Mouse (Mus musculus) CH12.LX (cell line): ENCODE data around the gene Lmna. TPM values are rescaled to one million over a fixed set of nuclear protein-coding genes. Genes with fewer than 3 reads are reported as not detected.
A peak's percentile ranks its signal among the peaks of the same experiment; 100 is the strongest.

Source experiments
- DNase-seq: peaks from one replicate; pipeline ENCODE4 v3.0.0-alpha.2; 2013; ENCODE audit errors: extremely low read depth
- H3K27ac ChIP-seq: 2 replicates; pipeline ENCODE4 v1.5.1; 2012; ENCODE audit warnings: low read depth, mild to moderate bottlenecking, control low read depth, moderate library complexity; ENCODE audit not compliant: insufficient read depth
- H3K27me3 ChIP-seq: replicated peaks from 2 replicates; pipeline ENCODE3; 2012; ENCODE audit warnings: inconsistent platforms
- H3K36me3 ChIP-seq, 2 experiments: replicated peaks in 1 of 2; 2 replicates each; pipeline versions ENCODE3 to v1.6.1; 2012; ENCODE audit warnings: inconsistent platforms in 1 of 2, low read length in 1 of 2, mild to moderate bottlenecking in 1 of 2, mixed read lengths in 1 of 2, moderate library complexity in 1 of 2; ENCODE audit not compliant: control insufficient read depth in 1 of 2, insufficient read depth in 1 of 2
- H3K4me1 ChIP-seq, 2 experiments: 2 replicates each; pipeline ENCODE4 v1.6.1; 2012; ENCODE audit warnings: inconsistent platforms in 1 of 2, moderate library complexity in 1 of 2; ENCODE audit not compliant: insufficient read depth in 2 of 2, control insufficient read depth in 1 of 2
- H3K4me2 ChIP-seq: 2 replicates; pipeline ENCODE4 v1.6.1; 2012; ENCODE audit warnings: low read depth, mild to moderate bottlenecking, control low read depth; ENCODE audit not compliant: poor library complexity, insufficient read depth, severe bottlenecking
- H3K4me3 ChIP-seq, 3 experiments: fragments of 150-350 bp in 1 of 3; sonication (generic) in 1 of 3; replicated peaks in 1 of 3; 2 replicates each; pipeline versions ENCODE3 to v1.5.1; 2011 to 2012; ENCODE audit warnings: low read depth in 2 of 3, low read length in 2 of 3, mild to moderate bottlenecking in 2 of 3, moderate library complexity in 2 of 3, control low read depth in 1 of 3, improper control_type of control experiment in 1 of 3, inconsistent platforms in 1 of 3, mixed read lengths in 1 of 3; ENCODE audit not compliant: poor library complexity in 1 of 3
- H3K79me2 ChIP-seq: replicated peaks from 2 replicates; pipeline ENCODE4 v1.6.1; 2012; ENCODE audit warnings: mild to moderate bottlenecking, moderate library complexity; ENCODE audit not compliant: control insufficient read depth, poor library complexity, insufficient read depth, severe bottlenecking; ENCODE audit errors: extremely low read depth
- H3K9ac ChIP-seq: 2 replicates; pipeline ENCODE4 v1.6.1; 2012; ENCODE audit warnings: low read depth, mild to moderate bottlenecking, control low read depth, moderate library complexity; ENCODE audit not compliant: insufficient read depth
- H3K9me3 ChIP-seq: replicated peaks from 2 replicates; pipeline ENCODE3; 2012; ENCODE audit warnings: low read length, inconsistent platforms, mixed read lengths
- CTCF ChIP-seq, 2 experiments: IDR thresholded peaks in 1 of 2; conservative IDR thresholded peaks in 1 of 2; 2 replicates each; pipeline ENCODE4 v1.5.1; 2011 to 2012; ENCODE audit warnings: low read depth in 2 of 2, low read length in 2 of 2, improper control_type of control experiment in 1 of 2, inconsistent platforms in 1 of 2, mild to moderate bottlenecking in 1 of 2, moderate library complexity in 1 of 2
- ELF1 ChIP-seq: IDR thresholded peaks from 2 replicates; pipeline ENCODE4 v1.6.1; 2014; ENCODE audit warnings: low read depth, mild to moderate bottlenecking, inconsistent platforms, low read length, improper control_type of control experiment
- JUN ChIP-seq: IDR thresholded peaks from 2 replicates; pipeline ENCODE4 v1.6.1; 2011; ENCODE audit warnings: low read depth, mild to moderate bottlenecking, low read length, improper control_type of control experiment, moderate library complexity; ENCODE audit not compliant: insufficient read depth
- KAT2A ChIP-seq: IDR thresholded peaks from 2 replicates; pipeline ENCODE4 v1.6.1; 2012; ENCODE audit warnings: low read length, improper control_type of control experiment, inconsistent platforms; ENCODE audit not compliant: insufficient replicate concordance
- MEF2A ChIP-seq: IDR thresholded peaks from 2 replicates; pipeline ENCODE4 v1.6.1; 2014; ENCODE audit warnings: low read depth, mild to moderate bottlenecking, inconsistent platforms, low read length, improper control_type of control experiment, borderline replicate concordance
- POLR2AphosphoS2 ChIP-seq: IDR thresholded peaks from 2 replicates; pipeline ENCODE4 v1.6.1; 2011; ENCODE audit warnings: low read depth, low read length, improper control_type of control experiment
- SIN3A ChIP-seq: IDR thresholded peaks from 2 replicates; pipeline ENCODE4 v1.6.1; 2012; ENCODE audit warnings: low read length, improper control_type of control experiment, inconsistent platforms
- SMC3 ChIP-seq: IDR thresholded peaks from 2 replicates; pipeline ENCODE4 v1.6.1; 2011; ENCODE audit warnings: low read depth, low read length, improper control_type of control experiment
- TCF12 ChIP-seq: IDR thresholded peaks from 2 replicates; pipeline ENCODE4 v1.6.1; 2014; ENCODE audit warnings: low read depth, mild to moderate bottlenecking, inconsistent platforms, low read length, improper control_type of control experiment
- USF2 ChIP-seq: conservative IDR thresholded peaks from 2 replicates; pipeline ENCODE4 v1.6.1; 2011; ENCODE audit warnings: low read depth, low read length, improper control_type of control experiment
- ZNF384 ChIP-seq: IDR thresholded peaks from 2 replicates; pipeline ENCODE4 v1.6.1; 2012; ENCODE audit warnings: low read depth, low read length, improper control_type of control experiment, inconsistent platforms
- dilution Hi-C: fragments of 300-500 bp; cut with MboI; formaldehyde crosslinking; loops from 2 replicates; pipeline ENCODE4 v1.14.3; 2020; ENCODE audit warnings: low sequenced_read_pairs; ENCODE audit not compliant: extremely low pct_unique_long_range_greater_than_20kb, extremely low pct_ligation_motif_present
- in situ Hi-C: fragments of 300-500 bp; cut with MboI; formaldehyde crosslinking; loops from 3 replicates; pipeline ENCODE4 v1.14.3; 2019; ENCODE audit warnings: low sequenced_read_pairs, low pct_ligation_motif_present, low pct_unique_long_range_greater_than_20kb, mixed read lengths
- polyA plus RNA-seq: library from polyadenylated mRNA; unstranded; fragments of >175 nt; gene quantifications from 2 replicates; pipeline ENCODE4 v1.2.1, GENCODE M21; 2012; ENCODE audit warnings: low read depth; ENCODE audit not compliant: insufficient read length
- total RNA-seq, 2 experiments: library from RNA; depleted of rRNA; stranded (reverse); fragments of 300-350 nt in 1 of 2; fragments of >200 nt in 1 of 2; gene quantifications; 2 replicates each; pipeline ENCODE4 v1.2.3; 2012 to 2014

Lmna gene
- total and polyA plus RNA-seq, 3 experiments = 16.1 to 67.7 (median 17.2) TPM

DNA sequence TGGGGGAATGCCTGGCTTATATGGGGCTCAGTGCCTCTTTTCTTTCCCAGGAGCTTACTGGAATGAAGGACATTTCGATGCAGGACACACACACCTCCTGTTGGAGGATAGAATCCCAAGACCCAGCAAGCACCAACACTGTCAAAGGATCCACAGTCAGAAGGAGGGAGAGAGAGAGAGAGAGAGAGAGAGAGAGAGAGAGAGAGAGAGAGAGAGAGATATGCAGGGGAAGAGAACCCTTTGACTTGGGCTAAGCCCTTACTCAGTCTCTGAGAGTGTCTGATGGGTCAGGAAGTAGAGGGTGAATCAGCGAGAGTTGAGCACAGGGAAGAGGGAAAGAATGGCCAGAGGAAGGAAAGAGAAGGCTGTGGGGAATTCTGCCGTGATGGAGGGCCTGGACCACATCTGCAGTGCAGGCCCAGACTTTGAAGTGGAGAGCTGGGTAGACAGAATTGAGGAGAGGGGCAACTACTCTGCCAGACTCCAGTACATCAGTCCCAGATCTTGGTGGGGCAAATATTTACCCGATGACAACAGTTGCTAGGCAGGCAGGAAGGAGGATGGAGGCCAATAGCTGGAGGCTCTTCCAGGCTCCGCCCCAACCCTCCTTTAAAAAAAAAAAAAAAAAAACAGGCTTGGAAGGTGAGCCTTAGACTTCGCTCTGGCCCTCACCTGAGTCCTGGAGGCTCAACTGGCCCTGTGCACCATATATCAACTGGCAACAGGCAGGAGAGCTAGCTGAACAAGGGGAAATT lies 2.6 kb upstream of the Lmna start:
- no peak for TF ChIP-seq POLR2AphosphoS2
- peak; percentile 89 for TF ChIP-seq ZNF384
- TF ChIP-seq TCF12 = 0 out of 2 replicates have a peak, but pooled peaks have one; percentile 21
- H3K4me2 ChIP-seq = no peak overlapping the region
- no peak overlapping the region for H3K27ac ChIP-seq

DNA sequence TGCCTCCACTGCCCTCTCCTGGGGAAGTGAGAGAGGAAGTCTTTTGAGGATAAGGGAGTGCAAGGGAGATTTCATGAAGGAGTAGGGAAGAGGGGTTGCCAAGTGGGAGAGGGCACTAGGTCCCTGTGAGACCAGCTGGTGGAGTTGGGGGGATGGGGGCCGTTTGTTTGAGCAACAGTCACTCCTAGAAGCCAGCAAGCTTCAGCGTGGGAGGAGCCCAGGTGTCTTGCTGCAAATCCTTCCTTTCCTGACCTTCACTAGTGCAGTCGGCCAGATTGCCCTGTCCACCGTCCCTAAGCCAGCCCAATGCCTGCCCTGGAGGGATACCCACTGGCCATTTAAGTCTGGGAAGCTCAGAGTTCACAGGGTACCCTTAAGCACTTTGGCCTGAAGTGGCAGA lies 1.8 kb upstream of the Lmna start:
- no peak overlapping the region for H3K27ac ChIP-seq
- H3K9ac ChIP-seq = no peak overlapping the region
- H3K4me1 ChIP-seq = peaks cover 34 to 77% of the 10 kb centered on the region in 2 experiments
- dilution Hi-C loops (no loop called here), in situ Hi-C loops (no loop called here)
- H3K36me3 ChIP-seq = no peaks in the 10 kb centered on the region
- H3K4me3 ChIP-seq = no peak overlapping the region
- no peaks in the 10 kb centered on the region for H3K9me3 ChIP-seq
- H3K4me2 ChIP-seq = no peak overlapping the region
- TF ChIP-seq SMC3 (no peak), JUN (no peak), KAT2A (no peak), SIN3A (no peak), MEF2A (no peak), ZNF384 (no peak), ELF1 (no peak), USF2 (no peak)
- H3K79me2 ChIP-seq = no peaks in the 10 kb centered on the region
- H3K27me3 ChIP-seq = peaks cover 6% of the 10 kb centered on the region
- DNase-seq = no peak

More for the DNA sequence above, 2.6 kb upstream of the Lmna start:
- Histone ChIP-seq H3K4me3 (no peak overlapping the region), H3K27me3 (peaks cover 6% of the 10 kb centered on the region), H3K4me1 (peaks cover 31 to 74% of the 10 kb centered on the region in 2 experiments), H3K79me2 (no peaks in the 10 kb centered on the region), H3K9me3 (no peaks in the 10 kb centered on the region), H3K9ac (no peak overlapping the region), H3K36me3 (no peaks in the 10 kb centered on the region)
- in situ Hi-C loops (no loop called here), dilution Hi-C loops (no loop called here)
- no peak for DNase-seq

DNA sequence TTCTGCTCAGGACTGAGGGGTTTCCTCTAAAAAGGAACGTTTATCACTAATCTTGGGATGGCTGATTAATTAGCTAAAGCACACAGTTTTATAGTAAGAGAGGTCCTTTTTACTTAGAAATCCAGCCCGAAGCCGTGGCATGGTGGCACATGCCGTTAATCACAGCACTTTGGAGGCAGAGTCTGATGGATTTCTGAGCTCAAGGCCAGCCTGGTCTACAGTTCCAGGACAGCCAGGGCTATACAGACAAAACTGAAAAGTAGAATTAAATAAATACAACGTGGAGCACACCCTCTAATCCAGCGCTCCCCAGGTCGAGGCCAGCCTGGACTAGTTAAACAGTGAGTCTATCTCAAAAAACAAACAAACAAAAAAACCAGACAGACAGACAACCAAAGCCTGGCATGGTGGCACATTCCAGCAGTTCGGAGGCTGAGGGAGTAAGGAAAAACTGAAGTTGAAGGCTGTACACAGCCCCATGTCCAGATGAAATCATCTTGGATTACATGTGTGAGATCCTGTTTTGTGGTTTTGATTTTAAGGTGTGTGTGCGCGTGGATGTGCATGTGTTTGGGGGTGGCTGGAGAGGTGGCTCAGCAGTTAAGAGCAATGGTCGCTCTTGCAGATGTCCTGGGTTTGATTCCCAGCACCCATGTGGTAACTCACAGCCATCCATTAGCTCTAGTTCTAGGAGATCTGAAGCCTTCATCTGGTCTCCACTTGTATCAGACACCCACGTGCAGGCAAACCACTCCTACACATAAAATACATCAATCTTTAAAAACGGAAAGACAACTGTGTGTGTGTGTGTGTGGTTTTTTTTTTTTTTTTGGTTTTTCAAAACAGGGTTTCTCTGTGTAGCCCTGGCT lies 899 bp upstream of the Lmna start:
- no peak for DNase-seq
- Histone ChIP-seq H3K4me3 (no peak overlapping the region), H3K4me2 (peak overlapping the region; percentile 33; the same call in 1 of the 2 replicates)

More for the DNA sequence above, 899 bp upstream of the Lmna start:
- Histone ChIP-seq H3K27ac (0 out of 2 replicates have a peak overlapping the region, but pooled peaks have one; percentile 18), H3K9ac (no peak overlapping the region), H3K9me3 (no peaks in the 10 kb centered on the region), H3K79me2 (no peaks in the 10 kb centered on the region), H3K36me3 (no peaks in the 10 kb centered on the region), H3K27me3 (no peaks in the 10 kb centered on the region), H3K4me1 (peaks cover 30 to 80% of the 10 kb centered on the region in 2 experiments)
- TF ChIP-seq ZNF384 (peak; percentile 58), CTCF (conservative IDR thresholded peaks at IDR 0.05 in 1 of 2, IDR thresholded peaks at IDR 0.05 in 1 of 2; ENCODE audit: low read depth in 2 of 2, low read length in 2 of 2) (no peak)
- in situ Hi-C loops (no loop called here), dilution Hi-C loops (no loop called here)
